Mouse (Mus musculus) kidney, embryonic 16.5 days (tissue): ENCODE measurements around the gene Gng8. TPM values are rescaled to one million over a fixed set of nuclear protein-coding genes. Genes with fewer than 3 reads are reported as not detected.

Experiments
- ATAC-seq: fragments of 200-750 bp; cut with Nextera tagmentation; 2 replicates; pipeline ENCODE4 v1.8.0; 2017; ENCODE audit warnings: moderate TSS enrichment; ENCODE audit not compliant: low FRiP score, low TSS enrichment
- H3K27ac ChIP-seq: fragments of 300-500 bp; sonication (generic); 2 replicates; pipeline ENCODE4 v1.5.1; 2014; ENCODE audit warnings: low read length
- H3K27me3 ChIP-seq: fragments of 300-500 bp; sonication (generic); 2 replicates; pipeline ENCODE4 v1.6.1; 2014; ENCODE audit warnings: low read length, control low read depth, mixed read lengths; ENCODE audit not compliant: insufficient read depth
- H3K36me3 ChIP-seq: fragments of 300-500 bp; sonication (generic); 2 replicates; pipeline ENCODE4 v1.6.1; 2014; ENCODE audit warnings: low read length, control low read depth, mixed read lengths; ENCODE audit not compliant: insufficient read depth
- H3K4me1 ChIP-seq: fragments of 300-500 bp; sonication (generic); 2 replicates; pipeline ENCODE4 v1.6.1; 2014; ENCODE audit warnings: low read length, control low read depth, mixed read lengths; ENCODE audit not compliant: insufficient read depth
- H3K4me2 ChIP-seq: fragments of 300-500 bp; sonication (generic); replicated peaks from 2 replicates; pipeline ENCODE4 v1.6.1; 2014; ENCODE audit warnings: low read depth, low read length
- H3K4me3 ChIP-seq: fragments of 300-500 bp; sonication (generic); 2 replicates; pipeline ENCODE4 v1.5.1; 2014; ENCODE audit warnings: mild to moderate bottlenecking, low read length
- H3K9ac ChIP-seq: fragments of 300-500 bp; sonication (generic); replicated peaks from 2 replicates; pipeline ENCODE4 v1.6.1; 2014; ENCODE audit warnings: low read length
- H3K9me3 ChIP-seq: fragments of 300-500 bp; sonication (generic); 2 replicates; pipeline ENCODE4 v1.6.1; 2016; ENCODE audit warnings: low read length, control low read depth
- WGBS: fragments of 180-500 bp; shearing (Covaris S2); extraction: QIAGEN DNeasy Blood & Tissue Kit; methylation state at CpG from one replicate; pipeline ENCODE4 v1.1.7; 2014; 5-methylcytosine and 5-hydroxymethylcytosine counted together
- polyA plus RNA-seq: library from polyadenylated mRNA; unstranded; fragments of >200 nt; fragmentation: Nextera tagmentation; extraction: Ambion mirVana; gene quantifications from 2 replicates; pipeline ENCODE4 v1.2.1, GENCODE M21; 2015

Gng8 gene
- polyA plus RNA-seq, 1 experiment from 2014 or later = 7.7 TPM

GRCm38 (mm10) chr7:16911904-16912303 is 20.3 kb downstream of the Gng8 start:
- H3K4me1 ChIP-seq = peaks cover 22% of the 10 kb centered on the region
- no peak overlapping the region for H3K27ac ChIP-seq
- no peaks in the 10 kb centered on the region for H3K27me3 ChIP-seq
- ATAC-seq = no peak
- whole genome bisulfite sequencing = 93% methylated on average over 3 of the region's 3 CpGs
- peaks cover 26% of the 10 kb centered on the region for H3K36me3 ChIP-seq
- H3K9me3 ChIP-seq = no peaks in the 10 kb centered on the region
- H3K9ac ChIP-seq = no peak overlapping the region
- no peak overlapping the region for H3K4me3 ChIP-seq
- H3K4me2 ChIP-seq = no peak overlapping the region

GRCm38 (mm10) chr7:16912360-16912759 is 20.8 kb downstream of the Gng8 start:
- Histone ChIP-seq H3K9ac (no peak overlapping the region), H3K4me2 (no peak overlapping the region), H3K9me3 (no peaks in the 10 kb centered on the region), H3K4me1 (peaks cover 22% of the 10 kb centered on the region), H3K36me3 (peaks cover 30% of the 10 kb centered on the region), H3K4me3 (no peak overlapping the region), H3K27ac (no peak overlapping the region), H3K27me3 (no peaks in the 10 kb centered on the region)
- WGBS = 71% methylated on average over 6 of the region's 6 CpGs
- ATAC-seq = no peak

GRCm38 (mm10) chr7:16913806-16914452 is 22.3 kb downstream of the Gng8 start:
- ATAC-seq = peak; percentile 75; the same call in 1 of the 2 replicates
- H3K4me1 ChIP-seq = peaks cover 20% of the 10 kb centered on the region
- H3K9me3 ChIP-seq = no peaks in the 10 kb centered on the region
- H3K36me3 ChIP-seq = peaks cover 46% of the 10 kb centered on the region
- H3K27me3 ChIP-seq = no peaks in the 10 kb centered on the region
- H3K9ac ChIP-seq = no peak overlapping the region
- no peak overlapping the region for H3K27ac ChIP-seq
- H3K4me3 ChIP-seq = no peak overlapping the region
- H3K4me2 ChIP-seq = no peak overlapping the region
- WGBS = 28% methylated on average over 10 of the region's 10 CpGs

DNA sequence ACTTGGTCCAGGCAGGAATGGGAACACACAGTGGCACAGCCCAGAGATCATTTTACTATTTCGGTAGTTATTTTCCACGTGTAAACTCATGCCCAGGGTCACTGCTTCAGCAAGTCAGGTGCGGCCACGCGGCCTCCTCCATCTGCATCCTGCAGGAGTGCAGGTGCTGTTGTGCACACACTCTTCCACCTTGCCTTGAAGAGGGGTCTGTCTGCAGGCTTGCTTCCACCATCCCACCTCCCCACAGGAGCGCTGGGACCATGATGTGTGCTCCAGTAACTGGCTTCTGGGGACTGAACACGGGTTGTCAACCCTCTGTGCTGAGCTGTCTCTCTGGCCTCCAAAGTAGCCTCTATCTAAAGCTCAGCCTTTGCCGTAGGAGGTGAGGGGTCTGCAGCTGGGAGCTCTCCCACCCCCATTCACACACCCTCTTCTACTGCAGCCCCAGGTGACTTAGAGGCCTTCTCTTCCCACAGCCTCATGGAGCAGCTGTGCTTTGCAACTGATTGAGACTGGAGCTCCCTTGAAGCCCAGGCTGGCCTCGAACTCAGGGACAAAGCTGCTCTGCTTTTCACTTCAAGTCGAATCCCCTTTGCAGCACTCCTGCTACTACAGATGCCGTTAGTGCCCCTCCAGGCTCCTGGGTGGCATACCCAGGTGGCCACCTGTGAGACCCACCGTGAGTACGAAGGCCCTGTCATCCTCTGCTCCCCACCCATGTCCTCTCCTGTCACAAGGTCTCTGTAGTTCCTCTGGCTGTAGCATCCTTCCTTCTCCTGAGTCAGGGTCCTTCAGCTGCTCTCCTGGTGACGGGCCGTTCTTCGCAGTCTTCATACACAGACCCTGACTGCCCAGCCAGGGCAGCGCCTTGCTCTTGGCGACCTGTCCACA is 23.1 kb downstream of the Gng8 start:
- Histone ChIP-seq H3K4me3 (no peak overlapping the region), H3K4me2 (no peak overlapping the region), H3K9me3 (no peaks in the 10 kb centered on the region), H3K36me3 (peaks cover 51% of the 10 kb centered on the region), H3K27me3 (no peaks in the 10 kb centered on the region), H3K4me1 (peaks cover 21% of the 10 kb centered on the region), H3K9ac (no peak overlapping the region), H3K27ac (no peak overlapping the region)
- WGBS = 84% methylated on average over 18 of the region's 18 CpGs
- no peak for ATAC-seq

GRCm38 (mm10) chr7:16915461-16916340 is 24.1 kb downstream of the Gng8 start:
- ATAC-seq = no peak
- Histone ChIP-seq H3K4me2 (no peak overlapping the region), H3K4me3 (no peak overlapping the region), H3K27ac (no peak overlapping the region), H3K36me3 (peaks cover 52% of the 10 kb centered on the region), H3K9me3 (no peaks in the 10 kb centered on the region), H3K4me1 (peaks cover 25% of the 10 kb centered on the region), H3K9ac (no peak overlapping the region), H3K27me3 (no peaks in the 10 kb centered on the region)
- WGBS = 89% methylated on average over 32 of the region's 32 CpGs

- H3K27ac ChIP-seq = no peak overlapping the region
- H3K36me3 ChIP-seq = peaks cover 52% of the 10 kb centered on the region
- no peak overlapping the region for H3K4me2 ChIP-seq
- H3K4me1 ChIP-seq = peaks cover 34% of the 10 kb centered on the region
- no peaks in the 10 kb centered on the region for H3K9me3 ChIP-seq
- no peak overlapping the region for H3K4me3 ChIP-seq
- H3K9ac ChIP-seq = no peak overlapping the region
- H3K27me3 ChIP-seq = no peaks in the 10 kb centered on the region
- 79% methylated on average over 29 of the region's 30 CpGs for WGBS
- no peak for ATAC-seq
Measured at GRCm38 (mm10) chr7:16916342-16917265, 25.0 kb downstream of the Gng8 start.

- WGBS = 47% methylated on average over 11 of the region's 11 CpGs
- Histone ChIP-seq H3K4me1 (peaks cover 43% of the 10 kb centered on the region), H3K27ac (no peak overlapping the region), H3K4me2 (no peak overlapping the region), H3K9ac (no peak overlapping the region), H3K9me3 (no peaks in the 10 kb centered on the region), H3K36me3 (peaks cover 52% of the 10 kb centered on the region), H3K4me3 (no peak overlapping the region), H3K27me3 (no peaks in the 10 kb centered on the region)
- no peak for ATAC-seq
Measured at GRCm38 (mm10) chr7:16917447-16917846, 25.9 kb downstream of the Gng8 start.

DNA sequence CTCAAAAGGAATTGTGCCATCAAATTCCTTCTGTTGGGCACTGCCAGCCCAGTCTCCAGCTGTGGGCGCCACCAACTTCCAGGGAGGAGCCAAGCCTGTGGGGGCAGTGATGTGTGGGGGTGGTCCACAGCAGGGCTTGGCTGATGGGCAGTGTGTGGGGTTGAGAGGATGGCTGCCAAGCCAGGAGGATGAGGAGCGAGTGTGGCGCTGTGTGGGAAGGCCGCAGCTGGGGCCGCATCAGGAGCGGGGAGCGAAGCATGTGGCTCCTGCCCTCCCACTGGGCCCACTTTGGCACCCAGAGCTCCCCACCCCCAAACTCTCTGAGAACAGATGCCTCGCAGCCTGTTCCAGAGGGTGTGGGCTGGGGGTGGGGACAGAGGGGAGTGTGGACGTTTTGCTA is 26.4 kb downstream of the Gng8 start:
- no peaks in the 10 kb centered on the region for H3K27me3 ChIP-seq
- 76% methylated on average over 9 of the region's 9 CpGs for WGBS
- H3K4me2 ChIP-seq = no peak overlapping the region
- no peak overlapping the region for H3K27ac ChIP-seq
- H3K9me3 ChIP-seq = no peaks in the 10 kb centered on the region
- H3K9ac ChIP-seq = no peak overlapping the region
- H3K36me3 ChIP-seq = peaks cover 52% of the 10 kb centered on the region
- no peak overlapping the region for H3K4me3 ChIP-seq
- H3K4me1 ChIP-seq = peaks cover 48% of the 10 kb centered on the region
- ATAC-seq = no peak

DNA sequence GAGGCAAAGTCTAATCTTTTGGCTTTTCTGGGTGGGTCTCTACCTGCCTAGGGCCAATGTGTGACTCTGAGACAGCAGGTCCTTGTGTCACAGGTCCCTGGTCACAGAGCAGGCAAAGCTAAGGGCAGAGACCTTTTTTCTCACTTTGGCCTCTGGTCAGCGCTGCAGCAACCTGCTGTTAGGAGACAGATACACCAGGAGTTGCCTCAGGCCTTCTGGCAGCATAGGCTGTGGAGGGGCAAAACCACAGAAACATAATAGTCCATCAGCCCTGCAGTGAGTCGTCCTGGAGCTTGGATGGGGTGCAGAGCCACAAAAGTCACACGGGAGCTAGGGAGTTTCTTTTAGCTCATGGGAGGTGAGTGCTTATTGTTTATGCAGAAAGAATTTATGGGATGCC is 27.1 kb downstream of the Gng8 start:
- no peak overlapping the region for H3K4me3 ChIP-seq
- no peak overlapping the region for H3K4me2 ChIP-seq
- peaks cover 48% of the 10 kb centered on the region for H3K4me1 ChIP-seq
- WGBS = 73% methylated on average over 3 of the region's 3 CpGs
- H3K27me3 ChIP-seq = no peaks in the 10 kb centered on the region
- H3K9ac ChIP-seq = no peak overlapping the region
- no peak overlapping the region for H3K27ac ChIP-seq
- no peaks in the 10 kb centered on the region for H3K9me3 ChIP-seq
- no peak for ATAC-seq
- H3K36me3 ChIP-seq = peaks cover 52% of the 10 kb centered on the region
